Mouse (Mus musculus): Measurements from ENCODE around the gene Ccnt1.
A peak's percentile ranks its signal among the peaks of the same experiment; 100 is the strongest.

Ccnt1 gene

DNA sequence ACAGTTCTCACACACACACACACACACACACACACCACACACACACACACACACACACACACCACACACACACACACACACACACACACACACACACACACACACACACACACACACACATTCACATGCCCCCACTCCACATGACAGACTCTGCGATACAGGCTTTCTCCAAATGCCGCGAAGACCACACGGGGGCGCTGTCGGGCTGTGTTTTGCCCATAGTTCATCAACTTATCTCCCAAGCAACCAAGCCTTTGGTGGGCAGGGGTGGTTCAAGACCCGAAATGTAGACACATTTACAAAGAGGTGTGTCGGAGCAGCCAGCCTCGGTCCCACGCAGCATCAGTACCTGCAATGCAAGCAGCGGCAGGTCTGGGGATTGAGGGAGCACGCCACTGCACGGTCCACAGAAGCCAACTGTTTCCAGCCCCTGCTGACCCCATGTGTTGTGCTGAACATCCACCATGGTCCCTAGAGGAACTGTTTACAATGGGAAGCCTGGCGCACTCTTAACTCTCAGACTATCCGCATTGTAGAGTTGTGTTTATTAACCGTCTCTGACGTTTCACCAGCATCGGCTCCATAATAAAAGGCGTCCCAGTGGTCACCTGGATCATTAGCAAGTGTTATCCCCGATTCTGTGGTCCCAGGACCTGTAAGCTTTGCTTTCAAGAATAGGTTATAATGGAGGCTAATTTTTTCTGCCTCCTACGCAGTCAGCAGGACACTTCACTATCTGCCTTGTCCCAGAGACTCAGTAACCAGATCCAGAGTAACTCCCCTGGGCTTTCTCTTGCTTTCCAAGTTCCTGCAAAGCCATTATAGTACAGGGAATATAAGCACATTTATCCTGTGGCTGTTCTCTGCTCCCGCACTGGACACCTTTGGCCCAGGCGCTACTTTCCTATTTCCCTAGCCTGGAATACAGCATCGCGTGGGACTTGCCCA lies 60.0 kb downstream of the Ccnt1 start:
- DNase-seq (ENCODE audit: low read depth, low spot score), result peak; percentile 87

- DNase-seq (ENCODE audit: low read depth, low spot score), result no peak
These were observed 61.3 kb downstream of the Ccnt1 start for GRCm38 (mm10) chr15:98509387-98509786.

DNA sequence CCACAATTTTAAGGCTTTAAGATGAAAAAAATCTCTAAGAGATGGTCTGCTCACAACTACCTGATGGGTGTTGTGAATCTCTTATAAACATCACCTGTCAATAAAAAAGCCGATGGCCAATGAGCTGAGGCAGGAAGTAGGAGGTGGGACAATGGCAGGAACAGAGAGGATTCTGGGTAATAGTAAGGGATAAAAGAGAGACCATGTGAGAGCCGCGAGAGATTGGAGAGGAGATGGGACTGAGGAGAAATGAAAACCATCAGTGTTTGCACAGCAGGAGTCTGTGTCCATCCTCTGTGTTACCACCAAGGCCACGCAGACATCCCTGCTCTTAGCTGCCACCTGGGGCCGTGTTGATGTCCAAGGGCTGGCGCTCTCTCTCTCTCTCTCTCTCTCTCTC lies 63.4 kb downstream of the Ccnt1 start:
- DNase-seq (ENCODE audit: low read depth, low spot score), result peak; percentile 54

DNA sequence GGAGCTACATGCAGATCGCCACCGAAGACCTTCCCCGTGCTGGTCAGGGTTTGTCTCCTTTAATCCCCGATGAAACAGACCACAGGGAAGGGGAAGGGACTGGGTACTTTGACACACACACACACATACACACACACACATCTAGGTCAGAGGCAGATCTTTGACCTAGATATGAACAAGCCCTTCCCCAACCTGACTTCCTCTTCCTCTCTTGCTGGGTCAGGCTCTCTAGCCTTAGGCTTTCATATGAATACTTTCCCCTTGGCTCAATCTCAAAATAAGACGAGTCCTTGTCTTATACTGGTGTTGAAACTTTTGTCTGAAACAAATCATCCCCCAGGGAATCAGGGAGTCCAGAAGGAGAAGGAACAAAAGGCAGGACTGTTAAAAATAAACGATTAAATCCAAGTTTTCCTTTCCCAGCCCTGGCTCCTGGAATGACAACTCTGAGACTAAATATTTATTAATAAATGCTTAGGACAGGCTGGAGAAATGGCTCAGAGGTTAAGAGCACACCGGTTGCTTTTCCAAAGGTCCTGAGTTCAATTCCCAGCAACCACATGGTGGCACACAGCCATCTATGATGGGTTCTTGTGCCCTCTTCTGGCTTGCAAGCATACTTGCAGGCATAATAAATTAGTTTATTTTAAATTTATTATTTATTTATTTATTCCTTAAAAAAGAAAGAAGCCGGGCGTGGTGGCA lies 64.3 kb downstream of the Ccnt1 start:
- DNase-seq (ENCODE audit: low read depth, low spot score), result no peak

DNA sequence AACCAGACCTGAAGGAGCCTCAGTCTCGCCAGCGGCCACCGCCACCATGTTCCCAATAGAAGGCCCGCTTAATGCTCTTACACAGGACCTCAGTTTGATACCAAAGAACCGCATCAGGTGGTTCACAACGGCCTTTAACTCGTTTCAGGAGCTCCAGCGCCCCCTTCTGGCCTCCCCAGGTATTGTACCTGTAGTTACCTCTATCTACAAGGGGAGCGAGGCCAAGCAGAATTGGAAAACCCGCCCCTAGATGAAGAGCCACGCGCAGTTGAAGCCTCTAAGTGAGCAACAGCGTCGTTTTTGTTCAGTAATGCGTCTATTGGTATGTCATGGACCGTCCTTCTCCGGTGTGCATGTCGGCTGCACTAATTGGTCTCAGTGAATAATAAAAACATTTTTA lies 66.2 kb downstream of the Ccnt1 start:
- DNase-seq (ENCODE audit: low read depth, low spot score), result peak; percentile 87

GRCm38 (mm10) chr15:98503317-98503716 lies 67.4 kb downstream of the Ccnt1 start:
- DNase-seq (ENCODE audit: low read depth, low spot score), result no peak

- no peak for DNase-seq (ENCODE audit: low read depth, low spot score)
These were observed 73.1 kb downstream of the Ccnt1 start for GRCm38 (mm10) chr15:98497631-98498030.

DNA sequence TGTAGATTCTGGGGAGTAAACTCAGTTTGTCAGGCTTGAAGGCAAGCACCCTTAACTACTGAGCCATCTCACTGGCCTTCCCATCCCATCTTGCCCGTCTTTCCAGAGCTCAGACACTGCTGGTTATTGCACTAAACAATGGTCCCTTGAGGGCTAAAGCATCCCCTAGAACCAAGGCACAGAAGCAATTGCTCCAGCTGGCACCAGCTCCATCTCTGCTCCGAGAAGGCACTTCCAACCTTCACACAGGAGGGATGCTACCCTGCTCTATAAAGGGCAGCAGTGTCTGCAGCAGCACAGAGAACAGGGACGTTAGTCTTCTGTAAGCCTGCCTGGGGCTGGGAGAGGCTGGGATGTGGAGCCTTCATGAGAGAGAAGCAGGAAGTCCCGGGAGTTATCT lies 78.6 kb downstream of the Ccnt1 start, which contains the start of gene Olfr279:
TSS of gene Olfr279 (plus strand) at position 301 of the 400 bp plus-strand sequence.
- no peak for DNase-seq (ENCODE audit: low read depth, low spot score)

GRCm38 (mm10) chr15:98491332-98491731 lies 79.4 kb downstream of the Ccnt1 start:
- no peak for DNase-seq (ENCODE audit: low read depth, low spot score)
